Mouse (Mus musculus): ENCODE results near the gene Zc3h4. TPM values are rescaled to one million over a fixed set of nuclear protein-coding genes. Genes with fewer than 3 reads are reported as not detected.
A peak's percentile ranks its signal among the peaks of the same experiment; 100 is the strongest.

Zc3h4 gene
- polyA plus RNA-seq, 1 experiment: 24.8 TPM

- Histone ChIP-seq H3K4me2 (ENCODE audit: low read depth) (no peak overlapping the region), H3K36me3 (ENCODE audit: control insufficient read depth, insufficient read depth) (no peaks in the 10 kb centered on the region), H3K27me3 (ENCODE audit: control insufficient read depth, insufficient read depth, insufficient read length) (no peaks in the 10 kb centered on the region), H3K4me3 (no peak overlapping the region), H3ac (ENCODE audit: control insufficient read depth, insufficient read length) (no peak overlapping the region), H3K79me2 (ENCODE audit: control insufficient read depth, insufficient read depth) (no peaks in the 10 kb centered on the region)
- no peak for TF ChIP-seq USF1 (IDR thresholded peaks at IDR 0.05; ENCODE audit: low read depth)
- no peak for TF ChIP-seq CEBPB (IDR thresholded peaks at IDR 0.05; ENCODE audit: insufficient read depth, poor library complexity, severe bottlenecking)
- TF ChIP-seq MYOG (IDR thresholded peaks at IDR 0.05; ENCODE audit: control insufficient read depth in 1 of 3, insufficient read depth in 1 of 3, insufficient read length in 2 of 3, low read depth in 2 of 3): no peak
- no peak for TF ChIP-seq TCF3 (IDR thresholded peaks at IDR 0.05; ENCODE audit: insufficient read length, low read depth)
- no peak for TF ChIP-seq MYOD1 (IDR thresholded peaks at IDR 0.05; ENCODE audit: control insufficient read depth in 1 of 3, insufficient read length in 2 of 3, low read depth in 2 of 3)
- TF ChIP-seq TCF12 (IDR thresholded peaks at IDR 0.05; ENCODE audit: insufficient read depth, poor library complexity, severe bottlenecking): no peak
- no peak for TF ChIP-seq POLR2A (IDR thresholded peaks at IDR 0.05; ENCODE audit: insufficient read length, low read depth)
- TF ChIP-seq POLR2AphosphoS2 (IDR thresholded peaks at IDR 0.05; ENCODE audit: insufficient read length, low read depth): no peak
- no peak for TF ChIP-seq MAX (IDR thresholded peaks at IDR 0.05; ENCODE audit: low read depth)
- no peak for TF ChIP-seq SRF (IDR thresholded peaks at IDR 0.05; ENCODE audit: control insufficient read depth, insufficient read length, low read depth)
- TF ChIP-seq E2F4 (IDR thresholded peaks at IDR 0.05; ENCODE audit: insufficient read depth): no peak
- no peak for TF ChIP-seq REST (IDR thresholded peaks at IDR 0.05; ENCODE audit: insufficient read depth, insufficient read length)
Observed at GRCm38 (mm10) chr7:16392923-16393322, 7.8 kb upstream of the Zc3h4 start.

GRCm38 (mm10) chr7:16395944-16396343, 4.8 kb upstream of the Zc3h4 start:
- Histone ChIP-seq H3K27me3 (ENCODE audit: control insufficient read depth, insufficient read depth, insufficient read length) (no peaks in the 10 kb centered on the region), H3K36me3 (ENCODE audit: control insufficient read depth, insufficient read depth) (no peaks in the 10 kb centered on the region), H3K4me2 (ENCODE audit: low read depth) (no peak overlapping the region), H3ac (ENCODE audit: control insufficient read depth, insufficient read length) (no peak overlapping the region), H3K79me2 (ENCODE audit: control insufficient read depth, insufficient read depth) (no peaks in the 10 kb centered on the region), H3K4me3 (no peak overlapping the region)
- TF ChIP-seq CEBPB (IDR thresholded peaks at IDR 0.05; ENCODE audit: insufficient read depth, poor library complexity, severe bottlenecking): no peak
- TF ChIP-seq E2F4 (IDR thresholded peaks at IDR 0.05; ENCODE audit: insufficient read depth): no peak
- TF ChIP-seq MAX (IDR thresholded peaks at IDR 0.05; ENCODE audit: low read depth): no peak
- TF ChIP-seq TCF12 (IDR thresholded peaks at IDR 0.05; ENCODE audit: insufficient read depth, poor library complexity, severe bottlenecking): no peak
- TF ChIP-seq SRF (IDR thresholded peaks at IDR 0.05; ENCODE audit: control insufficient read depth, insufficient read length, low read depth): no peak
- TF ChIP-seq POLR2AphosphoS2 (IDR thresholded peaks at IDR 0.05; ENCODE audit: insufficient read length, low read depth): no peak
- TF ChIP-seq REST (IDR thresholded peaks at IDR 0.05; ENCODE audit: insufficient read depth, insufficient read length): no peak
- TF ChIP-seq MYOD1 (IDR thresholded peaks at IDR 0.05; ENCODE audit: control insufficient read depth in 1 of 3, insufficient read length in 2 of 3, low read depth in 2 of 3): no peak
- no peak for TF ChIP-seq TCF3 (IDR thresholded peaks at IDR 0.05; ENCODE audit: insufficient read length, low read depth)
- TF ChIP-seq USF1 (IDR thresholded peaks at IDR 0.05; ENCODE audit: low read depth): no peak
- TF ChIP-seq POLR2A (IDR thresholded peaks at IDR 0.05; ENCODE audit: insufficient read length, low read depth): no peak
- no peak for TF ChIP-seq MYOG (IDR thresholded peaks at IDR 0.05; ENCODE audit: control insufficient read depth in 1 of 3, insufficient read depth in 1 of 3, insufficient read length in 2 of 3, low read depth in 2 of 3)

GRCm38 (mm10) chr7:16397465-16397864, 3.2 kb upstream of the Zc3h4 start:
- Histone ChIP-seq H3K27me3 (ENCODE audit: control insufficient read depth, insufficient read depth, insufficient read length) (no peaks in the 10 kb centered on the region), H3K36me3 (ENCODE audit: control insufficient read depth, insufficient read depth) (no peaks in the 10 kb centered on the region), H3K4me2 (ENCODE audit: low read depth) (no peak overlapping the region), H3ac (ENCODE audit: control insufficient read depth, insufficient read length) (no peak overlapping the region), H3K79me2 (ENCODE audit: control insufficient read depth, insufficient read depth) (peaks cover 14% of the 10 kb centered on the region), H3K4me3 (no peak overlapping the region)
- TF ChIP-seq E2F4 (IDR thresholded peaks at IDR 0.05; ENCODE audit: insufficient read depth) (no peak), MAX (IDR thresholded peaks at IDR 0.05; ENCODE audit: low read depth) (no peak), SRF (IDR thresholded peaks at IDR 0.05; ENCODE audit: control insufficient read depth, insufficient read length, low read depth) (no peak)

DNA sequence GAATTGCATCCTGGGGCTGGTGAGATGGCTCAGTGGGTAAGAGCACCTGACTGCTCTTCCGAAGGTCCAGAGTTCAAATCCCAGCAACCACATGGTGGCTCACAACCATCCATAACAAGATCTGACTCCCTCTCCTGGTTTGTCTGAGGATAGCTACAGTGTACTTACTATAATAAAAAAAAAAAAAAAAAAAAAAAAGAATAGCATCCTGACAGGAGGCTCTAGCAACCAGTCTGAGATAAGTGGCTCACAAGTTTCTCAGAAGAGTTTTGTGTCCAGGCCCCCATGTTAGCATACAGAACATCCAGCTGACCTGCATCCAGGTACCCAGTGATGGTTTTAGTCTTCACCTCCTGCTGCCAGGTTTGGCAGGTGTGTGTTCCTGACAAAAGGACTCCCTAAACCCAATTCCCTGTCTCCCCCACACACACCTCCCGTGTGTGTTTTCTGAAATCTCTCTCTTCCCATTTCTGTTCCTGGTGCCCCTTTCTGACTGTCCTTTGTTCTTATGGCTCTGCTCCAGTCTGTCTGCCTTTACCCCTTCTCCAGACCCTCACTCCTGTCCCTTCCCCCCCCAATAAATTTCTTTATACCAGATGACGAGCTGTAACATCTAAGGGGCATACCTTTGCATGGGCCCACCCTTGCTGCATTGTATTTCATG, 2.2 kb upstream of the Zc3h4 start:
- Histone ChIP-seq H3K79me2 (ENCODE audit: control insufficient read depth, insufficient read depth) (peaks cover 24% of the 10 kb centered on the region), H3K4me3 (peak overlapping the region; percentile 98), H3K36me3 (ENCODE audit: control insufficient read depth, insufficient read depth) (no peaks in the 10 kb centered on the region), H3K27me3 (ENCODE audit: control insufficient read depth, insufficient read depth, insufficient read length) (no peaks in the 10 kb centered on the region), H3K4me2 (ENCODE audit: low read depth) (peak overlapping the region; percentile 100), H3ac (ENCODE audit: control insufficient read depth, insufficient read length) (peak overlapping the region; percentile 65)
- TF ChIP-seq TCF3 (IDR thresholded peaks at IDR 0.05; ENCODE audit: insufficient read length, low read depth): no peak

DNA sequence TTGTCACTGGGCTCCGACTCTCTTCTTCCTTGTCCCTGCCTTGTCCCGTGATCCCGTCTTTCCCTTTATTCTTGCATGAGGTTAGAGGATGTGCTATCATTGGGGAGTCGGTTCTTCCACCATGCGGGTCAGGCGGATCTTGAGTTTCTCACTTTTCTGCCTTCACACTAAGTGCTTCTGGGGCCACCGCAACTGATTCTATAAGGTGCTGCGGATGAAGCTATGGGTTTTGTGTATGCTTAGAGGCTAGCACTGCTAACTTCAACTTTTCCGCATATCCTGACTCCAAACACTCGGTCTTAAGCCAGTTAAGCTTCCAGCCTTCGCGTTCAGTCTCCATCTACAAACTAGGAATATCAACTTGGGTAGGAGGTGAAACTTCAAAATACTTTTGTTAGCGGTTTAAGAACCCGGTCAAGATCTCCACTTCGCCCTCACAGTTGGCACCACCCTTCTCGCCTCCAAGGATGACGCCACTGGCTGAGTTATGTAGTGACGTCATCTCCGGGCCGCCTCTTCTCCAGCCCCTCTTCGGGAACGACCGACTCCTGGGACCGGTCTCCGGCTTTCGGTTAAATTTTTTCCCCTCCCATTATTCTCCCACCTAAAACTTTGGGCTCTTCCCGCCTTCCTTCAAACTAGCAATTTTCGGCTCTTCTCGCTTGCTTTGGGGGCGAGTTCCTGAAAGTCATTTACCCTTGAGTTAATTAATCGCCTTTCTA, 1.5 kb upstream of the Zc3h4 start:
- TF ChIP-seq POLR2A (IDR thresholded peaks at IDR 0.05; ENCODE audit: insufficient read length, low read depth) (peak; percentile 64), TCF3 (IDR thresholded peaks at IDR 0.05; ENCODE audit: insufficient read length, low read depth) (no peak), REST (IDR thresholded peaks at IDR 0.05; ENCODE audit: insufficient read depth, insufficient read length) (no peak)
- peak overlapping the region; percentile 65 for H3ac ChIP-seq (ENCODE audit: control insufficient read depth, insufficient read length)
- peak overlapping the region; percentile 100 for H3K4me2 ChIP-seq (ENCODE audit: low read depth)
- no peaks in the 10 kb centered on the region for H3K27me3 ChIP-seq (ENCODE audit: control insufficient read depth, insufficient read depth, insufficient read length)
- peak overlapping the region; percentile 98 for H3K4me3 ChIP-seq
- H3K79me2 ChIP-seq (ENCODE audit: control insufficient read depth, insufficient read depth): peaks cover 32% of the 10 kb centered on the region
- H3K36me3 ChIP-seq (ENCODE audit: control insufficient read depth, insufficient read depth): no peaks in the 10 kb centered on the region
